In the genomic region with DNA sequence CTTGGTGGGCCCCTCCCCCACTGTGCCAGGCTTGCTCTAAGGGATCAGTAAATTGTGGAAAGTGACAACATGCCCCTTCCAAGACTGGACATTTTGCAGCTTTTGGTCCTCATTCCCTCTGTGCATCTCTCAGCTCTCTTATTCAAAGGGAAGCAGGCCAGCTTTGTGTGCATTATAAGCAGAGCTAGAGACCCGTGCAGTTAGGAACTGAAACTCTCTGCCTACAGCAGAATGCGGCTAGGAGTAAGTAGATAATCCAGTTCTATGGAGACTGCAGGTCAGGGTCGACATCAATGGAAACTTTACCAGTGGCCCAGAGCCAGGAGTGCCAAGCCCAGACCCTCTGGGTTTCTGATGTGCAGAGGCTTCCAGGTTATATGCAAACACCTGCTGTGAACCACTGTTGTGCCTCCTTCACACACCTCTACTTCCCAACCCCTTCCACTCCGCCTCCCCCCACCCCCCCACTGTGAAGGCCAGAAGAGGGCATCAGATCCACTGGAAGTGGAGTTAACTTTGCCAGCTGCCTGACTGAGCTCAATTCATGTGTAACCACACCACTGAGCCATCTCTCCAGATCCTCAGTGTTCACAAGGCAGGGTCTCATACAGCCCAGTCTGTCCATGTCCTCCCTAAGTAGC, we compare ENCODE assay signal across 1 mouse cellular context.
TF ChIP-seq lines count a peak whose summit lies in the region.

No protein-coding gene starts in this region.

TF ChIP-seq in CH12.LX, 34 proteins besides CTCF, POLR2A, EP300 and RAD21 (continued from another document):
- TF ChIP-seq KAT2A (IDR thresholded peaks at IDR 0.05; ENCODE audit: insufficient replicate concordance, low read length) (no peak), TCF12 (IDR thresholded peaks at IDR 0.05; ENCODE audit: low read depth, low read length) (peak; percentile 32; the same call in 1 of the 2 replicates), SMC3 (IDR thresholded peaks at IDR 0.05; ENCODE audit: low read depth, low read length) (no peak; the same call in 1 of the 2 replicates), ELF1 (IDR thresholded peaks at IDR 0.05; ENCODE audit: low read depth, low read length) (no peak), MAFK (IDR thresholded peaks at IDR 0.05; ENCODE audit: insufficient replicate concordance, low read length) (no peak), BHLHE40 (IDR thresholded peaks at IDR 0.05; ENCODE audit: low read depth, low read length) (peak; percentile 49; the same call in 1 of the 2 replicates), CHD2 (IDR thresholded peaks at IDR 0.05; ENCODE audit: low read length) (peak; percentile 59), MEF2A (IDR thresholded peaks at IDR 0.05; ENCODE audit: borderline replicate concordance, low read depth, low read length) (no peak), IRF4 (IDR thresholded peaks at IDR 0.05; ENCODE audit: low read depth, low read length) (peak; percentile 76), TBP (conservative IDR thresholded peaks at IDR 0.05; ENCODE audit: low read depth, low read length) (no peak), NELFE (IDR thresholded peaks at IDR 0.05; ENCODE audit: low read depth, low read length) (no peak), MXI1 (IDR thresholded peaks at IDR 0.05; ENCODE audit: low read depth, low read length) (no peak; the same call in 1 of the 2 replicates), USF2 (conservative IDR thresholded peaks at IDR 0.05; ENCODE audit: low read depth, low read length) (no peak), RCOR1 (conservative IDR thresholded peaks at IDR 0.05; ENCODE audit: low read depth, low read length) (no peak), MAX (IDR thresholded peaks at IDR 0.05; ENCODE audit: low read length) (no peak), JUND (conservative IDR thresholded peaks at IDR 0.05; ENCODE audit: low read depth, low read length) (no peak), USF1 (IDR thresholded peaks at IDR 0.05; ENCODE audit: low read depth, low read length) (no peak), GABPA (IDR thresholded peaks at IDR 0.05; ENCODE audit: insufficient replicate concordance, low read depth, low read length) (no peak)
